Mouse (Mus musculus) gastrocnemius, postnatal 25 days (tissue): ENCODE data around the gene Gm20481. TPM values are rescaled to one million over a fixed set of nuclear protein-coding genes. Genes with fewer than 3 reads are reported as not detected.
A peak's percentile ranks its signal among the peaks of the same experiment; 100 is the strongest.
"Not testable (repeated sequence)": the region's sequence is repeated elsewhere in the genome, so short reads cannot be mapped to it uniquely, and the experiment has no call there.

Source experiments
- DNase-seq: peaks from one replicate; pipeline ENCODE4 v3.0.0; 2022
- total RNA-seq, 2 experiments: library from RNA; stranded (reverse); gene quantifications; 1 replicate in 1 of 2; 2 replicates in 1 of 2; pipeline ENCODE4 v1.2.3; 2021

The Gm20481 gene
- total RNA-seq, 2 experiments from 2014 or later: not detected

GRCm38 (mm10) chr17:34975581-34976492 lies 6.1 kb downstream of the Gm20481 start:
- DNase-seq: no peak

- no peak for DNase-seq
Observed at GRCm38 (mm10) chr17:34977000-34977399, 7.3 kb downstream of the Gm20481 start.

GRCm38 (mm10) chr17:34978239-34978638 lies 8.5 kb downstream of the Gm20481 start:
- no peak for DNase-seq

GRCm38 (mm10) chr17:34979631-34980030 lies 9.9 kb downstream of the Gm20481 start:
- DNase-seq: no peak

GRCm38 (mm10) chr17:34980655-34981054 lies 10.9 kb downstream of the Gm20481 start:
- no peak for DNase-seq

- DNase-seq: peak; percentile 90
Observed at GRCm38 (mm10) chr17:34981690-34982180, 12.0 kb downstream of the Gm20481 start, which contains the start of gene Lsm2. Gene Lsm2, plus strand, starts transcription at chr17:34981862.

- no peak for DNase-seq
Observed at GRCm38 (mm10) chr17:34982328-34982727, 12.6 kb downstream of the Gm20481 start.

GRCm38 (mm10) chr17:34984218-34984617 lies 14.5 kb downstream of the Gm20481 start:
- DNase-seq: no peak

GRCm38 (mm10) chr17:34994751-34995150 lies 25.0 kb downstream of the Gm20481 start:
- no peak for DNase-seq

- not testable (repeated sequence) for DNase-seq
Observed at GRCm38 (mm10) chr17:34995192-34995591, 25.5 kb downstream of the Gm20481 start.

- DNase-seq: not testable (repeated sequence)
Observed at GRCm38 (mm10) chr17:34995927-34996326, 26.2 kb downstream of the Gm20481 start.

- no peak for DNase-seq
Observed at GRCm38 (mm10) chr17:34996411-34997141, 26.9 kb downstream of the Gm20481 start.

- DNase-seq: no peak
Observed at GRCm38 (mm10) chr17:34997142-34997483, 27.4 kb downstream of the Gm20481 start.

- DNase-seq: no peak
Observed at GRCm38 (mm10) chr17:34998526-34999430, 29.1 kb downstream of the Gm20481 start.

GRCm38 (mm10) chr17:34999871-35000716 lies 30.4 kb downstream of the Gm20481 start:
- DNase-seq: not testable (repeated sequence)

- peak; percentile 88 for DNase-seq
Observed at GRCm38 (mm10) chr17:35000717-35001451, 31.2 kb downstream of the Gm20481 start, which contains the start of gene Vars. Gene Vars, plus strand, starts transcription at chr17:35000987.

- no peak for DNase-seq
Observed at GRCm38 (mm10) chr17:35001452-35002152, 31.9 kb downstream of the Gm20481 start.

GRCm38 (mm10) chr17:35002153-35002865 lies 32.6 kb downstream of the Gm20481 start:
- DNase-seq: no peak
